Mouse (Mus musculus): ENCODE measurements around the gene Rb1. TPM values are rescaled to one million over a fixed set of nuclear protein-coding genes. Genes with fewer than 3 reads are reported as not detected.

Gene Rb1
- total and polyA plus RNA-seq, 2 experiments from 2014 or later, result 7.7 to 9.1 TPM

DNA sequence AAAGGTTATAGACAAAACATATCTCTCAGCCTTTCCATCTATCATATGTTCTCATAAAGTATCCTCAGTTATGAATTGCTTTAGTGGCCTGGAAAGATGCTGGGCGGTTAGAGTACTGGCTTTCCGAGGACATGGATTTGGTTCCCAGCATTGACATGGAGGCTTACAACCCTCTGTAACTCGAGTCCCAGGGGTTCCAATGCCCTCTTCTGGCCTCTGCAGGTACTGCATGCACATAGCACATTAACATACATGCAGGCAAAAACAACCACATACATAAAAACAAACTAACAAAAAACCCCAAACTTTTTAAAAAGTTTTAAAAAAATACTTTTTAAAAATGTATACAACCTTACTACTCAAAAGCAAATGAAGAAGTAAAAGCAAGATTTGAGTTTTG, 59.5 kb downstream of the Rb1 start:
- no peak for ATAC-seq (ENCODE audit: insufficient read depth, low read depth)
- Histone ChIP-seq H3K9ac (replicated peaks; ENCODE audit: low read depth, low read length) (no peak overlapping the region), H3K4me3 (ENCODE audit: low read depth, low read length) (no peak overlapping the region), H3K4me1 (ENCODE audit: control insufficient read depth, insufficient read depth) (no peaks in the 10 kb centered on the region), H3K9me3 (replicated peaks; ENCODE audit: control insufficient read depth, low read length) (no peaks in the 10 kb centered on the region; the same call in 1 of the 2 replicates), H3K27me3 (ENCODE audit: control insufficient read depth, insufficient read depth, low read length) (no peaks in the 10 kb centered on the region), H3K27ac (ENCODE audit: low read depth) (no peak overlapping the region), H3K36me3 (replicated peaks; ENCODE audit: control insufficient read depth, insufficient read depth, low read length) (peaks cover 25% of the 10 kb centered on the region), H3K4me2 (ENCODE audit: low read depth, low read length) (no peak overlapping the region)
- TF ChIP-seq EP300 (IDR thresholded peaks at IDR 0.05; ENCODE audit: low read depth), result no peak
- WGBS, result 79% methylated on average over 3 of the region's 3 CpGs
- no peak for DNase-seq (ENCODE audit: low spot score)

DNA sequence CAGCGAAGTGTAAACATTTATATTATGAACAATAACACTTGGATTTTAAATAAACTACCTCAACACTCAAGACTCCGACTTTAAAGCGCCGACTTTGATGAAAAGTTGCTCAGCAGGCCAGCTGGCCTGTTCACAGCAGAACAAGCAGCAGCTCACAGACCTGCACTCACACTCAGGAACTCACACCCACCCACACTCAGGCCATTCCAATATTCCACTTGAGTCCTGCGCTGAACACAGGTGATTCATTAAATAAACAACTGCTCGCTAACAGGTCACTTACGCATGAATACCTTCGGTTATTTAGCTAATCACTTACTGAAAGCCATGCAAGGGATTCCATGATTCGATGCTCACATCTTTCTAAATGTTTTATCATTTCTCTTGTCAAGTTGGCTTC, 63.4 kb downstream of the Rb1 start:
- 91% methylated on average over 9 of the region's 9 CpGs for WGBS
- Histone ChIP-seq H3K27me3 (ENCODE audit: control insufficient read depth, insufficient read depth, low read length) (no peaks in the 10 kb centered on the region), H3K9me3 (replicated peaks; ENCODE audit: control insufficient read depth, low read length) (no peaks in the 10 kb centered on the region; the same call in 1 of the 2 replicates), H3K4me2 (ENCODE audit: low read depth, low read length) (no peak overlapping the region), H3K36me3 (replicated peaks; ENCODE audit: control insufficient read depth, insufficient read depth, low read length) (peaks cover 23% of the 10 kb centered on the region), H3K9ac (replicated peaks; ENCODE audit: low read depth, low read length) (no peak overlapping the region), H3K4me3 (ENCODE audit: low read depth, low read length) (no peak overlapping the region), H3K4me1 (ENCODE audit: control insufficient read depth, insufficient read depth) (no peaks in the 10 kb centered on the region), H3K27ac (ENCODE audit: low read depth) (no peak overlapping the region)
- no peak for DNase-seq (ENCODE audit: low spot score)
- ATAC-seq (ENCODE audit: insufficient read depth, low read depth), result no peak
- TF ChIP-seq CTCF (IDR thresholded peaks at IDR 0.05; ENCODE audit: low read depth) (no peak), EP300 (IDR thresholded peaks at IDR 0.05; ENCODE audit: low read depth) (no peak)

DNA sequence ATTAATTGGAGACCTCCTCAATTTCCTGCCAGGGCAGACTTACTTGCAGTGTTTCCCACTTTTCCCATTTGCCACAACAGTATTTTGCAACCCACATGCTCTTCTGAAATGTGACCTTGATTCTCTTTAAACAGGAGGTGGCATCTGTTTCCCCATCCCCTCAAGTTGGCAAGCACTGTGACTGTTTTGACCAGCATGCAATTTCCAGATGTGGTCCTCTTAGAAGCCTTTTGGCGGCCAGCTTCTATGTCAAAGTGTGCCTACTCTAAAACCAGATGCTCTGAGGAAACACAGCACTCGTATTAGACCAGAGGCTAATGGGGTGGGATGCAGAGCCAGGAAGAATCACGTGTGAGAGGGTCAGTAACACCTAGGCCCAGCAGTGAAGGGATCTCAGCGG, 67.4 kb downstream of the Rb1 start:
- Histone ChIP-seq H3K27me3 (ENCODE audit: control insufficient read depth, insufficient read depth, low read length) (no peaks in the 10 kb centered on the region), H3K4me3 (ENCODE audit: low read depth, low read length) (no peak overlapping the region), H3K4me1 (ENCODE audit: control insufficient read depth, insufficient read depth) (no peaks in the 10 kb centered on the region), H3K9me3 (replicated peaks; ENCODE audit: control insufficient read depth, low read length) (no peaks in the 10 kb centered on the region), H3K4me2 (ENCODE audit: low read depth, low read length) (no peak overlapping the region), H3K36me3 (replicated peaks; ENCODE audit: control insufficient read depth, insufficient read depth, low read length) (peaks cover 12% of the 10 kb centered on the region), H3K9ac (replicated peaks; ENCODE audit: low read depth, low read length) (no peak overlapping the region), H3K27ac (ENCODE audit: low read depth) (no peak overlapping the region)
- 56% methylated on average over 4 of the region's 4 CpGs for WGBS
- no peak for ATAC-seq (ENCODE audit: insufficient read depth, low read depth)
- TF ChIP-seq CTCF (IDR thresholded peaks at IDR 0.05; ENCODE audit: low read depth) (no peak), EP300 (IDR thresholded peaks at IDR 0.05; ENCODE audit: low read depth) (no peak)
- no peak for DNase-seq (ENCODE audit: low spot score)

DNA sequence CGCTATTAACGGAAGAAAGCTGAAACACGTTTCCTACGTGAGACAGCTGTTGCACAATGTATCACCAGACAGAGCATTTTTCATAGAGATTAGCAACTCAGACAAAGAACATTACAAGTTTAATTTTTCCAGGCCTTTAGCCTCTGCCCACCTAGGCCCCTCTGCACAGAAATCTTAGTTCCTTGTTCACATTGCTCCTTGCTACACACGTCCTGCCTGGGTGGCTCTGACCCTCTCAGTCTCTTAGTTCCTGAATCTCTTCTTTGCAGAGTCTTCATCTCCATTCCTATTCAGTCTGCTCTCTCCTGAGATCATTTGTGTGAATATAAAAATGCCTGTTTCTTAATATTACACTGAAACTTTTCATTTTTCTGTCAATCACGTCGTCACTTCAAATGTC, 68.3 kb downstream of the Rb1 start:
- 66% methylated on average over 7 of the region's 7 CpGs for WGBS
- no peak overlapping the region for H3K27ac ChIP-seq (ENCODE audit: low read depth)

GRCm38 (mm10) chr14:73255426-73255970, 70.1 kb downstream of the Rb1 start:
- 51% methylated on average over 3 of the region's 3 CpGs for WGBS
- no peak for ATAC-seq (ENCODE audit: insufficient read depth, low read depth)
- H3K27ac ChIP-seq (ENCODE audit: low read depth), result peak overlapping the region; percentile 51; the same call in 1 of the 2 replicates

More for the DNA sequence above, 68.3 kb downstream of the Rb1 start:
- no peak overlapping the region for H3K9ac ChIP-seq (replicated peaks; ENCODE audit: low read depth, low read length)
- H3K27me3 ChIP-seq (ENCODE audit: control insufficient read depth, insufficient read depth, low read length), result no peaks in the 10 kb centered on the region
- no peak overlapping the region for H3K4me2 ChIP-seq (ENCODE audit: low read depth, low read length)
- H3K4me3 ChIP-seq (ENCODE audit: low read depth, low read length), result no peak overlapping the region
- TF ChIP-seq EP300 (IDR thresholded peaks at IDR 0.05; ENCODE audit: low read depth), result no peak
- TF ChIP-seq CTCF (IDR thresholded peaks at IDR 0.05; ENCODE audit: low read depth), result no peak
- H3K4me1 ChIP-seq (ENCODE audit: control insufficient read depth, insufficient read depth), result no peaks in the 10 kb centered on the region
- no peak for ATAC-seq (ENCODE audit: insufficient read depth, low read depth)
- peaks cover 8% of the 10 kb centered on the region for H3K36me3 ChIP-seq (replicated peaks; ENCODE audit: control insufficient read depth, insufficient read depth, low read length)
- H3K9me3 ChIP-seq (replicated peaks; ENCODE audit: control insufficient read depth, low read length), result no peaks in the 10 kb centered on the region
- DNase-seq (ENCODE audit: low spot score), result no peak

DNA sequence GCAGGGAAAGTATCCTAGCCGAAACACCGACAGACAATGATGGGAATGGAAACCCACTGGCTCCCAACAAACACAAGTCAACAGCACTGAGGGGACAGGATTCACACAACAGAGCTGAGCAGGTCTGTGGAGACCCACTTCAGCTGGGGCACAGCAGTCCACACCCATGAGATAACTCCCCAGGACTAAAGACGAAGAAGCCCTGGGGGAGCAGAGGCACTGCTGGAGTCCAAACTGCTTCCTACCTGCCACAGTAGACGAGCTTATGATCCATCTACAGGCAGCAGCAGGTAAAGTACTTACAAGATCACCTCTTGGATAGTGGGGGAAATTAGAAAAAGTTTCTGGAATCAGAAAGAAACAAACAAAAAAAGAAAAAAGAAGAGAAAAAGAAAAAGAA, 71.2 kb downstream of the Rb1 start:
- Histone ChIP-seq H3K4me3 (ENCODE audit: low read depth, low read length) (no peak overlapping the region), H3K4me2 (ENCODE audit: low read depth, low read length) (no peak overlapping the region), H3K9ac (replicated peaks; ENCODE audit: low read depth, low read length) (no peak overlapping the region), H3K36me3 (replicated peaks; ENCODE audit: control insufficient read depth, insufficient read depth, low read length) (no peaks in the 10 kb centered on the region), H3K27me3 (ENCODE audit: control insufficient read depth, insufficient read depth, low read length) (no peaks in the 10 kb centered on the region), H3K4me1 (ENCODE audit: control insufficient read depth, insufficient read depth) (no peaks in the 10 kb centered on the region), H3K9me3 (replicated peaks; ENCODE audit: control insufficient read depth, low read length) (no peaks in the 10 kb centered on the region), H3K27ac (ENCODE audit: low read depth) (peak overlapping the region; percentile 32)
- WGBS, result 64% methylated on average over 4 of the region's 4 CpGs
- DNase-seq (ENCODE audit: low spot score) (no peak), ATAC-seq (ENCODE audit: insufficient read depth, low read depth) (no peak)
- no peak for TF ChIP-seq CTCF (IDR thresholded peaks at IDR 0.05; ENCODE audit: low read depth)
- no peak for TF ChIP-seq EP300 (IDR thresholded peaks at IDR 0.05; ENCODE audit: low read depth)

More at GRCm38 (mm10) chr14:73255426-73255970, 70.1 kb downstream of the Rb1 start:
- Histone ChIP-seq H3K27me3 (ENCODE audit: control insufficient read depth, insufficient read depth, low read length) (no peaks in the 10 kb centered on the region), H3K4me3 (ENCODE audit: low read depth, low read length) (no peak overlapping the region), H3K9ac (replicated peaks; ENCODE audit: low read depth, low read length) (no peak overlapping the region), H3K9me3 (replicated peaks; ENCODE audit: control insufficient read depth, low read length) (no peaks in the 10 kb centered on the region), H3K4me2 (ENCODE audit: low read depth, low read length) (no peak overlapping the region), H3K4me1 (ENCODE audit: control insufficient read depth, insufficient read depth) (no peaks in the 10 kb centered on the region), H3K36me3 (replicated peaks; ENCODE audit: control insufficient read depth, insufficient read depth, low read length) (no peaks in the 10 kb centered on the region)
- no peak for DNase-seq (ENCODE audit: low spot score)
- TF ChIP-seq CTCF (IDR thresholded peaks at IDR 0.05; ENCODE audit: low read depth) (no peak), EP300 (IDR thresholded peaks at IDR 0.05; ENCODE audit: low read depth) (no peak)

Data from heart, postnatal 0 days (tissue).